Mouse (Mus musculus) T-helper 2 cell (primary cell): ENCODE results near the gene Ppp1r21.

Experiments
- in situ Hi-C: fragments of 300-600 bp; cut with MboI, MseI; formaldehyde crosslinking; loops from one replicate; pipeline ENCODE4 v1.15.1; 2025; ENCODE audit warnings: high pct_unique_total_duplicates

The Ppp1r21 gene

DNA sequence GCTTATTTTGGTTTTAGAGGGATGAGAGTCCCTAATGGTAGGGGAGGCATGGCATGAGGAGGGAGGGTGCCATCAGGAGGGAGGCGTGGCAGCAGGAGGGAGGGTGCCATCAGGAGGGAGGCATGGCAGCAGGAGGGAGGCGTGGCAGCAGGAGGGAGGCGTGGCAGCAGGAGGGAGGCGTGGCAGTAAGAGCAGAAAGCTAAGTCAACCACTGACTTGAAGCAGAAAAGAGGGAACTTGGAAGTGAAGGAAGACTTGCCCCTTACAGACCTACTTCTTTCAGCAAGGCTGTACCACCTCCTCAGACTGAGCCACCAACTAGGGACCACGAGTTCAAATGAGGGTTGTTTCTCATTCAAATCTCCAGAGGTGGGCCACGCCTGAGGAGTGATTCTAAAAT is 83.3 kb downstream of the Ppp1r21 start:
- in situ Hi-C loops = no loop called here

GRCm38 (mm10) chr17:88613721-88614120 is 83.8 kb downstream of the Ppp1r21 start:
- in situ Hi-C loops = no loop called here

DNA sequence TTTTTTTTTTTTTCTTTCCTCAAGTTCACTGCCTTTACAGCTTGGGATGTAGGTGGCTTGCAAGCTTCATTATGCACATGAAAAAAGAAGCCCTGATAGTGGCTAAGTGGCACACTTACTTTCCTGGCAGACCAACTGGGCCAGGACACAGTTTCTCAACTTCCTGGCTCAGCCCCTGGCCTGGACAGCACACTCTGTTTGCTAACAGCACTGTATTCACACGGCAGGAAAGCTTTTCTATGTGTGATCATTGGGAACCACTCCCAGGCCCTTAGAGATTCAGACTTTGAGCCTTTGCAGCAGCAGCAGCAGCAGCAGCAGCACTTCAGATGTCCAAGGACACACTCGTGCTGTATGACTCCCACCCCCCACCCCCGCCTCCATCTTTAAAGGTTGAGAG is 84.3 kb downstream of the Ppp1r21 start:
- in situ Hi-C loops = no loop called here

DNA sequence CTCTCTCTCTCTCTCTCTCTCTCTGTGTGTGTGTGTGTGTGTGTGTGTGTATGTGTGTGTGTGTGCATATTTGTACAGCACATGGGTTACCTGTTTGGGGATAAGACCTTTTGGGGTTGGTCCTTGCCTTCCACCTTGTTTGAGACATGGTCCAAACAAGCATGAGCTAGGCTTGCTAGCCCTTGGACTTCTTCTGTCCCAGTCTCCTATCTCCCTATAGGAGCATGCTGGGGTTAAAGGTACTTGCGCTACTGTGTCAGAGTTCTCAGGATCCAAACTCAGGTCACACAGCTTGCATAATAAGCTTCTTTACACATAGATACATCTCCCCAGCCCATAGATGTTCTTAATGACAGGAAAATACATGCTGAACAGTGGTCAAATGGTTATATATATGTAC is 84.8 kb downstream of the Ppp1r21 start:
- in situ Hi-C loops = no loop called here

- in situ Hi-C loops = no loop called here
Observed at GRCm38 (mm10) chr17:88615492-88616155, 85.7 kb downstream of the Ppp1r21 start.

DNA sequence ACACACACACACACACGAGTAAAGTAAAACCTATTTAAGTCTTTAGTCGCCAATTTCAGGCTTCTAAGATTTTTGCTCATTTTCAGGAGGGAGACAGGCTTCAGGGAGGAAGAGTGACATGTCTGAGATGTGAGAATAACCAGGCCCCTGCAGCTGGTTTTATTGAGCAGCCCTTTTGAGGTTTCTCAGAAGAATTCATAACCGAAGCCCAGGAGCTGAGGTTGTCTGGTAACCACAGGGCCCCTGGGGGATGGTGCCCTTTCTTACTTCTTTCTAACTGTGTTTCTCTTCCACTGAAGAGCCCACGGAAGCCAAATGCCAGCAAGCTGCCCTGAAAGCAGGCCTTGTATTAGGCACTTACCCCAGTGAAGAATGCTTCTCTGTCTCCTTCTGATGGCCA is 91.0 kb downstream of the Ppp1r21 start:
- in situ Hi-C loops = no loop called here

DNA sequence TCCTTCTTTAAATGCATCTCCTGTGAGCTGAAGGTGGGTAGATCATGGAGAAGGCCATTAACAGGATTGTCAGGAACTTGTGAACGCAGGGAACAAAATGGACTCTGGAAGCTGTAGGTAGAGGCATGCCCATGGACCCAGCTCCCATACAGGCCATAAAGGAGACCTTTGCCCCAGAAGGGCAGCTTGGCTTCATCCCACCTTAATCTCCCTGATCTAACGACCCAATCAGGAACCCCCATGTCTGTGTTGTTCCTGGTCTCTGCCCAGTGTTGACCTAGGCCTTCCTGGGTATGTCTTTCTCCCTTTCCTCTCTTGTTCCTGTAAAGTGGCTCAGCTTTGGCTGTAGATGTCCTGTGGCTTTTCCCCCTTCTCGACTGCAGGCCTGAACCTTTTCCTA is 91.5 kb downstream of the Ppp1r21 start:
- in situ Hi-C loops = no loop called here

- in situ Hi-C loops = no loop called here
Observed at GRCm38 (mm10) chr17:88622711-88623110, 92.8 kb downstream of the Ppp1r21 start.

DNA sequence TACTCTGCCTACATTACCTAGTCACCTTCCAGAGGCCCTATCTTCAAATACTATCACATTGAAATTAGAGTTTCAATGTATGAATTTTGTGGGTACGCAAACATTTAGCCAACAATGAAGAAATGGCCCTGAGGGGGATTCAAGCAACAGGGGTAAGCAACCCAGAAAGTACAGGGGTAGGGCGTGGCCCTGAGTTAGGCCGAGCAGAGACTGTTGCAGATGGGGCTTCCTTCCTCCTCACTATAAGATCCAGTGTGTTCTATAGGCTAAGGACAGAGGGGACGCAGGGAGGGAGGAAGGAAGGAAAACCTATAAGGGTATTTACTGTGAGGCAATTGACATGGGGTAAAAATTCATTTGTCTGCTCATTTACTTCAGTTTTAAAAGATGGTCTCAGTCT is 94.5 kb downstream of the Ppp1r21 start:
- in situ Hi-C loops = no loop called here

- in situ Hi-C loops = loop anchor here (25.0 kb wide), 1 partner anchor 363 kb away; no protein-coding TSS in a partner anchor
Observed at GRCm38 (mm10) chr17:88625350-88625749, 95.4 kb downstream of the Ppp1r21 start.

DNA sequence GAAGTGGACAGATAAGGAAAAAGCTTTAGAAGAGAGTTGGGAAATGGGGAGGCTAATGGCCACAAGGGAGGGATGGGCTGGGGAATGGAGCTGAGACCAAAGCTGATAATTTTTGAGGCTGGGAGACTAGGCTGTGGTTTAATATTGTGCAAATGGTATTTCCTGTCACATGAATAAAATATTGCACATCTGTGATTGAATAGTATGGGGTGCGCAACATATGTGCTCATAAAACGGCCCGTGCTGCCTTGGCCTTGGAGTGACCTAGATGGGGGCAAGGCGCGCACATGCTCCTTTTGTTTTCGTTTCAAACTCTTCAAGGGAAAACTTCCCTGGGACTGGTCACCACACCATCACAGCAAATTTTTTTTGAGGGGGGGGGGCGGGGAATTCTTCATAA is 96.0 kb downstream of the Ppp1r21 start:
- in situ Hi-C loops = loop anchor here (25.0 kb wide), 1 partner anchor 364 kb away; no protein-coding TSS in a partner anchor

DNA sequence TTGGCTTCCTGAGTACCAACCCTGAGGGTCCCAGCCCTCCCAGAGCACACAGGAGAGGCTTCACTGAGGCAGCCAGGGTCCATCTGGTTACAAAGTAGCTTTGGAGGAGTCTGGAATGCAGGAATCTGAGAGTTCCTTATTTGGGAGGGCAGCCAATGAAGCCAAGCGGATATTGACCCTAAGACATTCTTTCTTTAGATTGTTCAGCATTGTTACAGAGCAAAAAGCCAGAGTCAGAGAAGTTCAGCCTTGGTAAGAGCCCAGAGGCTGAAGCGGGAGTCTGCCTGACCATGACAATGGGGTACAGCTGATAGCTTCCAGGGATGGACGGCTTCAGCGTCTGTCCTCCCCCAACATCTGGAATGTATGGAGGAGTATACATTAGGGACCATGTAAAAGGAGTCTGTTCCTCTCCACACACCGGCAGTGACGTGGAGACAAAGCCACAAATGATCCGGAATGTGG is 96.5 kb downstream of the Ppp1r21 start:
- in situ Hi-C loops = loop anchor here (25.0 kb wide), 1 partner anchor 364 kb away; no protein-coding TSS in a partner anchor

GRCm38 (mm10) chr17:88627150-88627549 is 97.2 kb downstream of the Ppp1r21 start:
- in situ Hi-C loops = loop anchor here (25.0 kb wide), 1 partner anchor 365 kb away; no protein-coding TSS in a partner anchor

DNA sequence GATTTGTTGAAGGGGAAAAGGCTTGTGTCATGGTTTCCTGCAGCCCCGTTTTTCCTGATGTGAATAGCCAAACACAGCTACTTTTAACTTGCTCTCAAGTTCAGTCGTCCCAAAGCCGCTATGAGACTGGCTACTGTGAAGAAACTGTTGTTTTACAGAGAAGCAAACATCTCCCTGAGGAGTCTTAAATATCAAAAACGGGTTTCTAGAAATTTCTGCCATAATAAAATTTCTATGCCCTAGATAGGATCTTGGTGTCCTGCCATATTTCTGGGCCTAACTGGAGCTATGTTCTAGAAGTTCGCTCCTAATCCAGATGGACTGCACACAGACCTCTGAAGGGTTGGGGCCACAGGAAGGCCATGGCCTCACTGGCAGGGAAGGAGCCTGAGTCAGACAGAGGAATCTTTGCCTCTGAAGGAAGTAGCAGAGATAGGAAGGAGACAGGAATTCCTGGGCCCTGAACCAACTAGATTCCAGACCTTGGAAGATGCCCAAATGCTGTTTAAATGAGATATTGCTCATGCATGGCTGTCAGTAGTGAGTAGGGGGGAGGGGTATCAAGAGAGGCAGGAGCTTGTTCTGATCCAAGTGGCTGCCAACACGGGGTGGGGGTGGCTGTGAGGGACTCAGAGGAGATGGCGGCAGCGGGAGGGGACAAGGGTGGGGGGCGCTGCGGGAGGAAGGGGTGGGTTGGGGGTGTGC is 98.9 kb downstream of the Ppp1r21 start:
- in situ Hi-C loops = loop anchor here (25.0 kb wide), 1 partner anchor 367 kb away; no protein-coding TSS in a partner anchor

GRCm38 (mm10) chr17:88629381-88629759 is 99.5 kb downstream of the Ppp1r21 start:
- in situ Hi-C loops = loop anchor here (25.0 kb wide), 1 partner anchor 367 kb away; no protein-coding TSS in a partner anchor

DNA sequence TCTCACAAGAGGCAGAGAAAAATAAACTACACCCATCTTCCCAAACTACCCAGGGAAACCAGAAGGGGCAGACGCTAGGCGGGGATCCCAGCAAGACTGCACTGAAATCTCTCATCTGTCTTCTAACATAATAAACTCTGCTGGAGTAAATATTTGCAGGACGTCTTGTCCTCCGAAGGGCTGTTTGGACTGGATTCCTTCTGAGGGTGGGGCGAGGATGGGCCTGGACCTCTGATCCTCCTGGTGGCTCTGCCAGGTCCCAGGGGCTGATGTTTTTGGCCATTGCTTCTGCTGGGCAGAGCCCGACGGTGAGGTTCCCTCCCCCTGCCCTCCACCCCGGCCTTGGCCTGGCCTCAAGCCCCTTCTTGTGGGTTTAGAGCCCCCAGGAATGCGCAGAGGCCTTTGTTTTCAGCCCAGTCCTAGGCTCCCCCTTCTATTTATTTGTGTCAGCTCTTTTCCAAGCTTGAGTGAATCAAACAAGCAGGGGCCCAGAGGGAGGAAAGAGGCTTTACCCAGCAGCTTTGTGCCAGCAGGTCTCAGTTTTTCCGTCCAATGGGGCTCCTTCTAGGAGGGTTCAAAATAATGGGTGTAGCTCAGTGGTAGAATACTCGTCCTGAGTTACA is 100.1 kb downstream of the Ppp1r21 start:
- in situ Hi-C loops = loop anchor here (10.0 to 25.0 kb wide), 3 partner anchors 95 to 825 kb away; partner anchors contain the start of gene Ppp1r21

- in situ Hi-C loops = loop anchor here (10.0 to 25.0 kb wide), 3 partner anchors 96 to 826 kb away; partner anchors contain the start of gene Ppp1r21
Observed at GRCm38 (mm10) chr17:88630554-88630948, 100.6 kb downstream of the Ppp1r21 start.

GRCm38 (mm10) chr17:88632631-88633030 is 102.7 kb downstream of the Ppp1r21 start:
- in situ Hi-C loops = loop anchor here (10.0 to 25.0 kb wide), 3 partner anchors 98 to 828 kb away; partner anchors contain the start of gene Ppp1r21

GRCm38 (mm10) chr17:88636076-88636475 is 106.2 kb downstream of the Ppp1r21 start:
- in situ Hi-C loops = loop anchor here (10.0 to 25.0 kb wide), 3 partner anchors 101 to 831 kb away; partner anchors contain the start of gene Ppp1r21

DNA sequence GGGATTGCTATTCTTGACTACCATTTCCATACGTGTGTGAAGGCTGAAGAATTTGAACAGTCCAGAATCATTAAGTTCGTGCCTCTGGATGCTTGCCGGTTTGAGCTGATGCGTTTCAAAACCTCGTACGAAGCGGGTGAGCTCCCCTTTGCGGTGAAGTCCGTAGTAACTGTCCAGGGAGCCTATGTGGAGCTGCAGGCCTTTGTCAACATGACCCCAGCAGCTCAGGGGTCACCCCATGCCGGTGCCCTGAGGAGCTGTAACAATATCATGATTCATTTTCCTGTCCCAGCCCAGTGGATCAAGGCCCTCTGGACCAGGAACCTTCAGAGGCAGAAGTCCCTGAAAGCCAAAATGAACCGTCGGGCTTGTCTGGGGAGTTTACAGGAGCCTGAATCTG is 106.7 kb downstream of the Ppp1r21 start:
- in situ Hi-C loops = loop anchor here (10.0 to 25.0 kb wide), 3 partner anchors 102 to 832 kb away; partner anchors contain the start of gene Ppp1r21
